Mouse (Mus musculus) heart, embryonic 11.5 days (tissue): ENCODE measurements around the gene Ftsj1. TPM values are rescaled to one million over a fixed set of nuclear protein-coding genes. Genes with fewer than 3 reads are reported as not detected.

ENCODE experiments used
- ATAC-seq: fragments of 200-750 bp; cut with Nextera tagmentation; replicated peaks from 2 replicates; pipeline ENCODE4 v1.8.0; 2017; ENCODE audit warnings: moderate library complexity; ENCODE audit not compliant: insufficient number of reproducible peaks, low FRiP score, low TSS enrichment
- H3K27ac ChIP-seq: fragments of 300-500 bp; sonication (generic); 2 replicates; pipeline ENCODE4 v1.5.1; 2014; ENCODE audit warnings: mild to moderate bottlenecking, low read depth, low read length
- H3K27me3 ChIP-seq: fragments of 300-500 bp; sonication (generic); 2 replicates; pipeline ENCODE4 v1.6.1; 2014; ENCODE audit warnings: mild to moderate bottlenecking, low read length, mixed read lengths; ENCODE audit not compliant: control insufficient read depth, insufficient read depth
- H3K36me3 ChIP-seq: fragments of 300-500 bp; sonication (generic); 2 replicates; pipeline ENCODE4 v1.6.1; 2014; ENCODE audit warnings: mild to moderate bottlenecking, low read length, moderate library complexity, mixed read lengths; ENCODE audit not compliant: control insufficient read depth, insufficient read depth
- H3K4me1 ChIP-seq: fragments of 300-500 bp; sonication (generic); 2 replicates; pipeline ENCODE4 v1.6.1; 2014; ENCODE audit warnings: low read length; ENCODE audit not compliant: control insufficient read depth, insufficient read depth
- H3K4me2 ChIP-seq: fragments of 300-500 bp; sonication (generic); 2 replicates; pipeline ENCODE4 v1.6.1; 2014; ENCODE audit warnings: mild to moderate bottlenecking, moderate library complexity
- H3K4me3 ChIP-seq: fragments of 300-500 bp; sonication (generic); 2 replicates; pipeline ENCODE4 v1.5.1; 2014; ENCODE audit warnings: low read depth, low read length
- H3K9ac ChIP-seq: fragments of 300-500 bp; sonication (generic); 2 replicates; pipeline ENCODE4 v1.6.1; 2014; ENCODE audit warnings: mild to moderate bottlenecking, low read depth, low read length, moderate library complexity
- H3K9me3 ChIP-seq: fragments of 300-500 bp; sonication (generic); replicated peaks from 2 replicates; pipeline ENCODE4 v1.6.1; 2016; ENCODE audit warnings: low read length; ENCODE audit not compliant: control insufficient read depth
- WGBS: fragments of 180-500 bp; shearing (Covaris S2); extraction: QIAGEN DNeasy Blood & Tissue Kit; methylation state at CpG from one replicate; pipeline ENCODE4 v1.1.7; 2014; ENCODE audit not compliant: insufficient replicate concordance; 5-methylcytosine and 5-hydroxymethylcytosine counted together
- polyA plus RNA-seq: library from polyadenylated mRNA; unstranded; fragments of >200 nt; fragmentation: Nextera tagmentation; extraction: Ambion mirVana; gene quantifications from 2 replicates; pipeline ENCODE4 v1.2.1, GENCODE M21; 2014

Ftsj1 gene
- polyA plus RNA-seq, 1 experiment from 2014 or later, result 25.1 TPM

GRCm38 (mm10) chrX:8207224-8207623 is 45.0 kb downstream of the Ftsj1 start:
- Histone ChIP-seq H3K4me1 (no peaks in the 10 kb centered on the region), H3K9me3 (no peaks in the 10 kb centered on the region), H3K4me3 (no peak overlapping the region), H3K27me3 (no peaks in the 10 kb centered on the region; the same call in 1 of the 2 replicates), H3K27ac (no peak overlapping the region), H3K9ac (no peak overlapping the region), H3K4me2 (peak overlapping the region; percentile 72), H3K36me3 (no peaks in the 10 kb centered on the region)
- WGBS, result 31% methylated on average over 4 of the region's 4 CpGs
- ATAC-seq, result no peak

- Histone ChIP-seq H3K4me1 (no peaks in the 10 kb centered on the region), H3K9me3 (no peaks in the 10 kb centered on the region), H3K36me3 (no peaks in the 10 kb centered on the region), H3K9ac (no peak overlapping the region), H3K4me3 (peak overlapping the region; percentile 51), H3K27me3 (no peaks in the 10 kb centered on the region; the same call in 1 of the 2 replicates), H3K4me2 (peak overlapping the region; percentile 72), H3K27ac (no peak overlapping the region)
- 17% methylated on average over 11 of the region's 11 CpGs for WGBS
- ATAC-seq, result no peak
Observed at GRCm38 (mm10) chrX:8206694-8207197, 45.5 kb downstream of the Ftsj1 start.

GRCm38 (mm10) chrX:8206015-8206693 is 46.1 kb downstream of the Ftsj1 start, which contains the start of gene Porcn:
Gene Porcn, minus strand, starts transcription at chrX:8206525.
- H3K36me3 ChIP-seq, result no peaks in the 10 kb centered on the region
- ATAC-seq, result peak; percentile 89
- no peaks in the 10 kb centered on the region for H3K9me3 ChIP-seq
- peak within 1 kb of the TSS; percentile 72 for H3K4me2 ChIP-seq
- peak within 1 kb of the TSS; percentile 51 for H3K4me3 ChIP-seq
- peak within 1 kb of the TSS; percentile 70 for H3K9ac ChIP-seq
- WGBS, result 8% methylated on average over 43 of the region's 46 CpGs
- H3K27me3 ChIP-seq, result no peaks in the 10 kb centered on the region; the same call in 1 of the 2 replicates
- H3K27ac ChIP-seq, result no peak within 1 kb of the TSS
- no peaks in the 10 kb centered on the region for H3K4me1 ChIP-seq

GRCm38 (mm10) chrX:8205551-8205950 is 46.7 kb downstream of the Ftsj1 start:
- 38% methylated on average over 7 of the region's 7 CpGs for WGBS
- no peak overlapping the region for H3K9ac ChIP-seq
- H3K36me3 ChIP-seq, result no peaks in the 10 kb centered on the region
- no peaks in the 10 kb centered on the region for H3K9me3 ChIP-seq
- H3K4me3 ChIP-seq, result no peak overlapping the region; the same call in 1 of the 2 replicates
- peak overlapping the region; percentile 72 for H3K4me2 ChIP-seq
- H3K4me1 ChIP-seq, result no peaks in the 10 kb centered on the region
- ATAC-seq, result no peak
- no peaks in the 10 kb centered on the region; the same call in 1 of the 2 replicates for H3K27me3 ChIP-seq
- no peak overlapping the region for H3K27ac ChIP-seq

GRCm38 (mm10) chrX:8205088-8205487 is 47.1 kb downstream of the Ftsj1 start:
- no peak for ATAC-seq
- no peaks in the 10 kb centered on the region for H3K9me3 ChIP-seq
- WGBS, result 61% methylated on average over 4 of the region's 4 CpGs

GRCm38 (mm10) chrX:8204076-8204475 is 48.1 kb downstream of the Ftsj1 start:
- no peak overlapping the region for H3K4me3 ChIP-seq
- no peaks in the 10 kb centered on the region for H3K9me3 ChIP-seq
- no peaks in the 10 kb centered on the region for H3K4me1 ChIP-seq
- no peak overlapping the region for H3K27ac ChIP-seq
- H3K27me3 ChIP-seq, result no peaks in the 10 kb centered on the region; the same call in 1 of the 2 replicates
- 75% methylated on average over 10 of the region's 10 CpGs for WGBS
- H3K9ac ChIP-seq, result no peak overlapping the region
- ATAC-seq, result no peak
- no peaks in the 10 kb centered on the region for H3K36me3 ChIP-seq
- H3K4me2 ChIP-seq, result no peak overlapping the region

More at GRCm38 (mm10) chrX:8205088-8205487, 47.1 kb downstream of the Ftsj1 start:
- H3K4me1 ChIP-seq, result no peaks in the 10 kb centered on the region
- no peaks in the 10 kb centered on the region for H3K36me3 ChIP-seq
- H3K27ac ChIP-seq, result no peak overlapping the region
- H3K27me3 ChIP-seq, result no peaks in the 10 kb centered on the region; the same call in 1 of the 2 replicates
- H3K4me2 ChIP-seq, result no peak overlapping the region
- no peak overlapping the region for H3K9ac ChIP-seq
- H3K4me3 ChIP-seq, result no peak overlapping the region

- Histone ChIP-seq H3K4me2 (no peak overlapping the region), H3K36me3 (no peaks in the 10 kb centered on the region), H3K9ac (no peak overlapping the region), H3K4me1 (no peaks in the 10 kb centered on the region), H3K4me3 (no peak overlapping the region), H3K9me3 (no peaks in the 10 kb centered on the region), H3K27me3 (no peaks in the 10 kb centered on the region), H3K27ac (no peak overlapping the region)
- ATAC-seq, result no peak
- WGBS, result 73% methylated on average over 14 of the region's 14 CpGs
Observed at GRCm38 (mm10) chrX:8203105-8203504, 49.1 kb downstream of the Ftsj1 start.

- Histone ChIP-seq H3K4me1 (no peaks in the 10 kb centered on the region), H3K9me3 (no peaks in the 10 kb centered on the region), H3K27me3 (no peaks in the 10 kb centered on the region), H3K36me3 (no peaks in the 10 kb centered on the region), H3K4me2 (peak within 1 kb of the TSS; percentile 74), H3K9ac (peak within 1 kb of the TSS; percentile 70), H3K27ac (0 out of 2 replicates have a peak within 1 kb of the TSS, but pooled peaks have one; percentile 29), H3K4me3 (peak within 1 kb of the TSS; percentile 60)
- ATAC-seq, result no peak
- whole genome bisulfite sequencing, result 25% methylated on average over 10 of the region's 10 CpGs
Observed at GRCm38 (mm10) chrX:8193419-8193723, 58.8 kb downstream of the Ftsj1 start, which contains the start of gene Ebp. Gene Ebp, minus strand, starts transcription at chrX:8193512.
